Comparison of ENCODE assay signal across 27 mouse cellular contexts in the genomic region with DNA sequence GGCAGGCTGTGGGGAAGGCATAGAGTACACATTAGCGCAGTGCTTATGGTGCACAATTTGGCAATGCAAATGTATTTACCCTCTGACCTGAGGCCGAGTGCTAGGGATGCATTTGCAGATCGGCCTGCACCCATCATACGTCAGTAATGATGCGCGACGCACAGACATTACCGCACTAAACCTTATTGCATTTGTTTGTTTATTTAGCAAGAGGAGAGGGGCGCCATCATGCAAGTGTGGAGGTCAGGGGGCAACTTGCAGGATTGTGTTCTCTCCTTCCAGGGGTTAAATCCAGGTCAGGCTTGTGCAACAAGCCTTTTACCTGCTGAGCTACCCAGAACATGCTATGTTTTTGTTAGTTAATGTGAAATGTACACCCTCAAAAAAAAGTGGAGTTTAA.
DNase-seq lines count a peak whose midpoint lies in the region; ATAC-seq lines count a peak whose summit lies in the region.
"Had no signal": no experiment of that assay in that cellular context is flagged by ENCODE, and none has a peak within 500 bp of the region (broad histone marks: within the 10 kb centered on the region; RNA-seq: fewer than 3 reads in every experiment).

No protein-coding gene starts in this region.

- peaks cover 36% of the 10 kb centered on the region for H3K4me1 ChIP-seq in liver, embryonic 12.5 days
- H3K4me1 ChIP-seq: embryonic facial prominence, embryonic 13.5 days; forebrain, embryonic 12.5 days; forebrain, embryonic 15.5 days had no signal

- H3K9me3 ChIP-seq in liver, embryonic 12.5 days (replicated peaks), result no peaks in the 10 kb centered on the region
- H3K9me3 ChIP-seq: embryonic facial prominence, embryonic 13.5 days; forebrain, embryonic 12.5 days; forebrain, embryonic 15.5 days; heart, embryonic 12.5 days; heart, embryonic 15.5 days had no signal

- 83% methylated on average over 9 of the region's 9 CpGs for WGBS in liver, embryonic 12.5 days (ENCODE audit: insufficient replicate concordance)

- peaks cover 51% of the 10 kb centered on the region for H3K36me3 ChIP-seq in liver, embryonic 12.5 days

- no peak for ATAC-seq in liver, embryonic 12.5 days
- ATAC-seq: activated CD4-positive, CD25-positive, alpha-beta regulatory T cell, adult 4 months; forebrain, embryonic 15.5 days; hindbrain, postnatal 0 days; inflammation-experienced regulatory T-cells, adult 6 months had no signal

- intact Hi-C loops in gastrocnemius, postnatal 14 days (cut with DNase I; ENCODE audit: low total_unique reads), result no loop called here

- no peak overlapping the region for H3K4me2 ChIP-seq in liver, embryonic 12.5 days
- H3K4me2 ChIP-seq: embryonic facial prominence, embryonic 13.5 days; forebrain, embryonic 12.5 days; forebrain, embryonic 15.5 days; heart, embryonic 12.5 days; heart, embryonic 15.5 days; hindbrain, embryonic 14.5 days had no signal

- H3K27me3 ChIP-seq in liver, embryonic 12.5 days (replicated peaks), result no peaks in the 10 kb centered on the region
- H3K27me3 ChIP-seq: embryonic facial prominence, embryonic 13.5 days; forebrain, embryonic 12.5 days; forebrain, embryonic 15.5 days; heart, embryonic 12.5 days; heart, embryonic 15.5 days had no signal

- H3K27ac ChIP-seq in liver, embryonic 12.5 days, result 0 out of 2 replicates have a peak overlapping the region, but pooled peaks have one; percentile 4
- H3K27ac ChIP-seq: embryonic facial prominence, embryonic 13.5 days; forebrain, embryonic 12.5 days; forebrain, embryonic 15.5 days; hindbrain, embryonic 14.5 days; hindbrain, postnatal 0 days had no signal

- DNase-seq in embryo, embryonic 10 days (ENCODE audit: low spot score), result peak; percentile 60
- DNase-seq in embryo, embryonic 11 days, result no peak
- no peak for DNase-seq in liver
- peak; percentile 27 for DNase-seq in mesoderm, embryonic 11.5 days (ENCODE audit: low read depth, low spot score)
- DNase-seq in gastrocnemius, postnatal 14 days, result no peak
- DNase-seq in right cerebral cortex, postnatal 10 days (ENCODE audit: low spot score in 2 of 2), result no peak
- DNase-seq in cerebellum, adult 11 months, result no peak
- DNase-seq: adrenal gland, adult 8-10 months; adrenal gland, postnatal 25 days; cerebellum, adult 18-20 months; cerebellum, adult 9-10 months; cerebellum, postnatal 14 days; gastrocnemius, postnatal 10 days; heart, adult 18-20 months; heart, postnatal 10 days; heart, postnatal 36 days had no signal

- H3K9ac ChIP-seq in liver, embryonic 12.5 days, result no peak overlapping the region
- H3K9ac ChIP-seq: embryonic facial prominence, embryonic 13.5 days; forebrain, embryonic 12.5 days; forebrain, embryonic 15.5 days; heart, embryonic 12.5 days; heart, embryonic 15.5 days; hindbrain, embryonic 14.5 days had no signal

- no peak overlapping the region for H3K4me3 ChIP-seq in liver, embryonic 12.5 days
- H3K4me3 ChIP-seq: embryonic facial prominence, embryonic 13.5 days; erythroblast, embryonic 14.5 days; forebrain, embryonic 12.5 days; forebrain, embryonic 15.5 days; heart, embryonic 12.5 days; heart, embryonic 15.5 days had no signal

Comparison
In these comparisons a context has a peak if more than half of its experiments do, and no peak if none do; other contexts are left out.
1. DNase-seq: peak in embryo, embryonic 10 days (single experiment) and mesoderm, embryonic 11.5 days (single experiment); none in embryo, embryonic 11 days (single experiment), liver (single experiment), gastrocnemius, postnatal 14 days (single experiment), right cerebral cortex, postnatal 10 days (0 of 2) and cerebellum, adult 11 months (single experiment).